Mouse (Mus musculus): ENCODE results near the gene Itprid1.

Itprid1 gene

GRCm38 (mm10) chr6:55887598-55887997 lies 50.9 kb downstream of the Itprid1 start:
- no peak for DNase-seq (ENCODE audit: low spot score)

- DNase-seq (ENCODE audit: low spot score), result no peak
These were observed 65.1 kb downstream of the Itprid1 start for GRCm38 (mm10) chr6:55901568-55902328.

- no peak for DNase-seq (ENCODE audit: low spot score)
These were observed 65.6 kb downstream of the Itprid1 start for GRCm38 (mm10) chr6:55902329-55902605.

- DNase-seq (ENCODE audit: low spot score), result no peak
These were observed 82.5 kb downstream of the Itprid1 start for GRCm38 (mm10) chr6:55919206-55919605.

- DNase-seq (ENCODE audit: low spot score), result no peak
These were observed 83.6 kb downstream of the Itprid1 start for GRCm38 (mm10) chr6:55920282-55920720.

- no peak for DNase-seq (ENCODE audit: low spot score)
These were observed 84.4 kb downstream of the Itprid1 start for GRCm38 (mm10) chr6:55920866-55921630.

GRCm38 (mm10) chr6:55944709-55945108 lies 108.0 kb downstream of the Itprid1 start:
- DNase-seq (ENCODE audit: low spot score), result no peak

GRCm38 (mm10) chr6:55950345-55951110 lies 113.8 kb downstream of the Itprid1 start:
- peak; percentile 31 for DNase-seq (ENCODE audit: low spot score)

GRCm38 (mm10) chr6:55972998-55973397 lies 136.3 kb downstream of the Itprid1 start:
- peak; percentile 7 for DNase-seq (ENCODE audit: low spot score)

GRCm38 (mm10) chr6:55979766-55980165 lies 143.1 kb downstream of the Itprid1 start:
- DNase-seq (ENCODE audit: low spot score), result no peak

GRCm38 (mm10) chr6:56008711-56009110 lies 172.0 kb downstream of the Itprid1 start:
- DNase-seq (ENCODE audit: low spot score), result no peak

GRCm38 (mm10) chr6:56012384-56012783 lies 175.7 kb downstream of the Itprid1 start:
- no peak for DNase-seq (ENCODE audit: low spot score)

- no peak for DNase-seq (ENCODE audit: low spot score)
These were observed 180.7 kb downstream of the Itprid1 start, which contains the start of gene Ppp1r17 for GRCm38 (mm10) chr6:56017291-56017994. Gene Ppp1r17 (plus strand): TSS chr6:56017497.

- DNase-seq (ENCODE audit: low spot score), result no peak
These were observed 182.9 kb downstream of the Itprid1 start for GRCm38 (mm10) chr6:56019632-56020031.

- DNase-seq (ENCODE audit: low spot score), result no peak
These were observed 188.8 kb downstream of the Itprid1 start for GRCm38 (mm10) chr6:56025533-56025932.

- no peak for DNase-seq (ENCODE audit: low spot score)
These were observed 190.6 kb downstream of the Itprid1 start for GRCm38 (mm10) chr6:56027318-56027717.

GRCm38 (mm10) chr6:56027966-56028365 lies 191.3 kb downstream of the Itprid1 start:
- no peak for DNase-seq (ENCODE audit: low spot score)

Data from left cerebral cortex, adult 11 months (tissue).